Mouse (Mus musculus): ENCODE data around the gene Platr17. TPM values are rescaled to one million over a fixed set of nuclear protein-coding genes. Genes with fewer than 3 reads are reported as not detected.
A peak's percentile ranks its signal among the peaks of the same experiment; 100 is the strongest.
"Not testable (repeated sequence)": the region's sequence is repeated elsewhere in the genome, so short reads cannot be mapped to it uniquely, and the experiment has no call there.

The Platr17 gene
- total RNA-seq, 2 experiments from 2014 or later = not detected

- intact Hi-C loops (cut with DNase I) = loop anchor here (1.0 kb wide), 1 partner anchor 11 kb away; the partner anchor contains the start of genes Pfdn6 and Wdr46
- no peak for TF ChIP-seq CTCF (IDR thresholded peaks at IDR 0.05)
Measured at GRCm38 (mm10) chr17:33951021-33951946, 46.3 kb downstream of the Platr17 start, which contains the start of gene B3galt4. B3galt4 (minus strand) TSS chr17:33951488.

GRCm38 (mm10) chr17:33952015-33952414, 47.1 kb downstream of the Platr17 start:
- H3K27ac ChIP-seq; DNase-seq (ENCODE audit: extremely low spot score in 1 of 2, low spot score in 2 of 2); H3K4me3 ChIP-seq; intact Hi-C loops (cut with DNase I): not testable (repeated sequence)

More at GRCm38 (mm10) chr17:33951021-33951946, 46.3 kb downstream of the Platr17 start, which contains the start of gene B3galt4:
- DNase-seq (ENCODE audit: extremely low spot score in 1 of 2, low spot score in 2 of 2) = peak; percentile 77
- peak within 1 kb of the TSS; percentile 93 for H3K27ac ChIP-seq
- peak within 1 kb of the TSS; percentile 66 for H3K4me3 ChIP-seq

- H3K27ac ChIP-seq = no peak overlapping the region
- TF ChIP-seq CTCF (IDR thresholded peaks at IDR 0.05) = no peak
- intact Hi-C loops (cut with DNase I) = no loop called here
- no peak overlapping the region for H3K4me3 ChIP-seq
- DNase-seq (ENCODE audit: extremely low spot score in 1 of 2, low spot score in 2 of 2) = no peak
Measured at GRCm38 (mm10) chr17:33952879-33953278, 47.9 kb downstream of the Platr17 start.

GRCm38 (mm10) chr17:33953310-33953709, 48.4 kb downstream of the Platr17 start:
- no peak for DNase-seq (ENCODE audit: extremely low spot score in 1 of 2, low spot score in 2 of 2)
- intact Hi-C loops (cut with DNase I) = no loop called here
- no peak overlapping the region for H3K27ac ChIP-seq
- no peak for TF ChIP-seq CTCF (IDR thresholded peaks at IDR 0.05)
- no peak overlapping the region for H3K4me3 ChIP-seq

GRCm38 (mm10) chr17:33953961-33954565, 49.1 kb downstream of the Platr17 start:
- Histone ChIP-seq H3K4me3 (peak overlapping the region; percentile 66), H3K27ac (no peak overlapping the region)
- intact Hi-C loops (cut with DNase I) = no loop called here
- no peak for DNase-seq (ENCODE audit: extremely low spot score in 1 of 2, low spot score in 2 of 2)
- no peak for TF ChIP-seq CTCF (IDR thresholded peaks at IDR 0.05)

- peak overlapping the region; percentile 66 for H3K4me3 ChIP-seq
- no peak for TF ChIP-seq CTCF (IDR thresholded peaks at IDR 0.05)
- intact Hi-C loops (cut with DNase I) = loop anchor here (1.0 kb wide), 1 partner anchor 15 kb away; the partner anchor contains the start of genes Pfdn6 and Wdr46
- DNase-seq (ENCODE audit: extremely low spot score in 1 of 2, low spot score in 2 of 2) = peak in 1 of 2 experiments; percentile 33
- H3K27ac ChIP-seq = peak overlapping the region; percentile 89
Measured at GRCm38 (mm10) chr17:33954646-33955554, 50.0 kb downstream of the Platr17 start.

GRCm38 (mm10) chr17:33955555-33956214, 50.8 kb downstream of the Platr17 start, which contains the start of the genes Vps52 and Rps18:
Vps52 (plus strand) TSS chr17:33955812.
Rps18 (minus strand) TSS chr17:33956001.
- intact Hi-C loops (cut with DNase I) = loop anchor here (1.0 kb wide), 1 partner anchor 15 kb away; the partner anchor contains the start of genes Pfdn6 and Wdr46
- peak; percentile 39 for TF ChIP-seq CTCF (IDR thresholded peaks at IDR 0.05)
- H3K27ac ChIP-seq = peak within 1 kb of the TSS; percentile 94
- peak within 1 kb of the TSS; percentile 66 for H3K4me3 ChIP-seq
- DNase-seq (ENCODE audit: extremely low spot score in 1 of 2, low spot score in 2 of 2) = peak; percentile 96

Small RNAs within 50 kb of the gene (microRNA-seq; reads per million reads assigned to microRNA genes)
- 0 reads per million in 2 experiments for gene Gm27740

Other genes with a start within 250 kb of the Platr17 start
- gene Hnrnpm, start 218.3 kb upstream of the Platr17 start, total RNA-seq (2021) = 100 to 1,000 TPM; 137 to 162 TPM
- gene March2, start 186.5 kb upstream of the Platr17 start, total RNA-seq (2021) = 10 to 100 TPM; 93.2 to 94.9 TPM
- 100 to 1,000 TPM; 345 to 358 TPM for gene Rab11b, start 144.6 kb upstream of the Platr17 start, total RNA-seq (2021)
- 1 to 10 TPM; 3.4 to 4.3 TPM for gene Angptl4, start 123.3 kb upstream of the Platr17 start, total RNA-seq (2021)
- gene Kank3, start 94.6 kb upstream of the Platr17 start, total RNA-seq (2021) = 10 to 100 TPM; 32.3 to 38.7 TPM
- gene Rps28, start 80.6 kb upstream of the Platr17 start, total RNA-seq (2021) = 100 to 1,000 TPM; 600 to 661 TPM
- 100 to 1,000 TPM; 190 to 211 TPM for gene Ndufa7, start 80.6 kb upstream of the Platr17 start, total RNA-seq (2021)
- gene Cd320, start 62.0 kb upstream of the Platr17 start, total RNA-seq (2021) = 10 to 100 TPM; 19.8 to 26.8 TPM
- gene Gm7029, start 31.3 kb upstream of the Platr17 start, total RNA-seq (2021) = not detected
- gene Kifc1, start 14.5 kb upstream of the Platr17 start, total RNA-seq (2021) = 1 to 10 TPM; 2.2 to 3.1 TPM
- gene Daxx, start 4.3 kb downstream of the Platr17 start, total RNA-seq (2021) = 10 to 100 TPM; 25.5 to 27.7 TPM
- 10 to 100 TPM; 41.3 to 44.2 TPM for gene Tapbp, start 10.8 kb downstream of the Platr17 start, total RNA-seq (2021)
- gene Zbtb22, start 10.8 kb downstream of the Platr17 start, total RNA-seq (2021) = 10 to 100 TPM; 35.8 to 36.0 TPM
- 10 to 100 TPM; 63.4 to 74.3 TPM for gene Rgl2, start 24.4 kb downstream of the Platr17 start, total RNA-seq (2021)
- 10 to 100 TPM; 93.0 to 97.6 TPM for gene Pfdn6, start 35.2 kb downstream of the Platr17 start, total RNA-seq (2021)
- gene Wdr46, start 35.5 kb downstream of the Platr17 start, total RNA-seq (2021) = 10 to 100 TPM; 14.7 to 18.4 TPM
- gene B3galt4, start 46.4 kb downstream of the Platr17 start, total RNA-seq (2021) = 1 to 10 TPM; 6.3 to 6.5 TPM
- gene Vps52, start 50.7 kb downstream of the Platr17 start, total RNA-seq (2021) = 10 to 100 TPM; 74.6 to 82.7 TPM
- gene Rps18, start 50.9 kb downstream of the Platr17 start, total RNA-seq (2021) = 100 to 1,000 TPM; 311 to 327 TPM
- 10 to 100 TPM; 19.7 to 23.5 TPM for gene H2-K1, start 95.2 kb downstream of the Platr17 start, total RNA-seq (2021)
- gene Ring1, start 119.5 kb downstream of the Platr17 start, total RNA-seq (2021) = 10 to 100 TPM; 34.8 to 44.9 TPM
- 10 to 100 TPM; 34.4 to 41.2 TPM for gene H2-Ke6, start 122.9 kb downstream of the Platr17 start, total RNA-seq (2021)
- gene Slc39a7, start 126.5 kb downstream of the Platr17 start, total RNA-seq (2021) = 100 to 1,000 TPM in 1 of 2 experiments, 10 to 100 TPM in 1; 98.6 to 104 TPM
- gene Rxrb, start 126.7 kb downstream of the Platr17 start, total RNA-seq (2021) = 10 to 100 TPM; 84.7 to 86.2 TPM
- 10 to 100 TPM; 11.3 to 15.2 TPM for gene Col11a2, start 134.3 kb downstream of the Platr17 start, total RNA-seq (2021)
- under 1 TPM in 1 of 2 experiments, not detected in 1; 0.47 TPM for gene H2-Oa, start 187.2 kb downstream of the Platr17 start, total RNA-seq (2021)
- gene H2-DMa, start 214.4 kb downstream of the Platr17 start, total RNA-seq (2021) = 10 to 100 TPM; 23.3 to 28.2 TPM
- gene Brd2, start 217.5 kb downstream of the Platr17 start, total RNA-seq (2021) = 100 to 1,000 TPM; 177 to 179 TPM
- under 1 TPM; 0.56 to 0.59 TPM for gene H2-DMb2, start 238.2 kb downstream of the Platr17 start, total RNA-seq (2021)
- 1 to 10 TPM; 1.1 to 1.7 TPM for gene H2-DMb1, start 247.9 kb downstream of the Platr17 start, total RNA-seq (2021)

Measured in left cerebral cortex, adult 2 months (tissue).